Mouse (Mus musculus): Measurements from ENCODE around the gene Numa1.

The Numa1 gene

GRCm38 (mm10) chr7:102063891-102064290 is 130.0 kb downstream of the Numa1 start:
- no peak for DNase-seq
